Mouse (Mus musculus): ENCODE results near the gene Cmpk1. TPM values are rescaled to one million over a fixed set of nuclear protein-coding genes. Genes with fewer than 3 reads are reported as not detected.

Gene Cmpk1
- total and polyA plus RNA-seq, 3 experiments: 27.2 to 115 (median 92.1) TPM

DNA sequence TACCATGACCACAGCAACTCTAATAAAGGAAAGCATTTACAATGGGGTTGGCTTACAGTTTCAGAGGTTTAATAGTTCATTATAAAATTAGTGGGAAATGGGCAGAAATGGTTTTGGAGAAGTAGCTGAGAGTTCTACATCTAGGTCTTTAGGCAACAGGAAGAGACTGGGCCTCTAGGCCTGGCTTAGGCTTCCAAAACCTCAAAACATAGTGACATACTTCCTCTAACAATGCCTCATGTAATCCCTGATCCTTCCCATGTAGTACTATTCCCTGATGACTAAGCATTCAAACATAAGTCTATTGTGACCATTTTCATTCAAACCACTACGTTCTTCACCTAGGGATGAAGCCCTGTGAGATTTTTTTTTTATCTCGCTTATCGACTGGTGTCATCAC is 7.2 kb upstream of the Cmpk1 start:
- Histone ChIP-seq H3K36me3 (replicated peaks in 1 of 2; ENCODE audit: control insufficient read depth in 1 of 2, insufficient read depth in 1 of 2, low read length in 1 of 2) (no peaks in the 10 kb centered on the region), H3K4me2 (ENCODE audit: insufficient read depth, low read depth, poor library complexity, severe bottlenecking) (no peak overlapping the region), H3K79me2 (replicated peaks; ENCODE audit: control insufficient read depth, extremely low read depth, insufficient read depth, poor library complexity, severe bottlenecking) (no peaks in the 10 kb centered on the region), H3K27me3 (replicated peaks) (no peaks in the 10 kb centered on the region), H3K9me3 (replicated peaks; ENCODE audit: low read length) (no peaks in the 10 kb centered on the region), H3K9ac (ENCODE audit: insufficient read depth, low read depth) (no peak overlapping the region), H3K4me3 (replicated peaks in 1 of 3; ENCODE audit: low read depth in 2 of 3, low read length in 2 of 3, poor library complexity in 1 of 3) (no peak overlapping the region), H3K27ac (ENCODE audit: insufficient read depth, low read depth) (no peak overlapping the region), H3K4me1 (ENCODE audit: control insufficient read depth in 1 of 2, insufficient read depth in 2 of 2) (peaks cover 2 to 9% of the 10 kb centered on the region in 2 experiments; a peak in 3 of 4 replicates)
- DNase-seq (ENCODE audit: extremely low read depth): no peak
- dilution Hi-C loops (cut with MboI; ENCODE audit: extremely low pct_ligation_motif_present, extremely low pct_unique_long_range_greater_than_20kb, low sequenced_read_pairs): no loop called here
- TF ChIP-seq MAFK (IDR thresholded peaks at IDR 0.05; ENCODE audit: insufficient replicate concordance, low read length) (no peak), TCF12 (IDR thresholded peaks at IDR 0.05; ENCODE audit: low read depth, low read length) (no peak), NELFE (IDR thresholded peaks at IDR 0.05; ENCODE audit: low read depth, low read length) (no peak), USF1 (IDR thresholded peaks at IDR 0.05; ENCODE audit: low read depth, low read length) (no peak), TBP (conservative IDR thresholded peaks at IDR 0.05; ENCODE audit: low read depth, low read length) (no peak), E2F4 (IDR thresholded peaks at IDR 0.05; ENCODE audit: insufficient replicate concordance, low read depth, low read length) (no peak), IRF4 (IDR thresholded peaks at IDR 0.05; ENCODE audit: low read depth, low read length) (no peak), SMC3 (IDR thresholded peaks at IDR 0.05; ENCODE audit: low read depth, low read length) (no peak), MEF2A (IDR thresholded peaks at IDR 0.05; ENCODE audit: borderline replicate concordance, low read depth, low read length) (no peak), HCFC1 (IDR thresholded peaks at IDR 0.05; ENCODE audit: low read depth, low read length) (no peak), ZC3H11A (IDR thresholded peaks at IDR 0.05; ENCODE audit: low read depth, low read length) (no peak), MAZ (IDR thresholded peaks at IDR 0.05; ENCODE audit: low read depth, low read length) (no peak), UBTF (IDR thresholded peaks at IDR 0.05; ENCODE audit: low read depth, low read length) (no peak), EP300 (IDR thresholded peaks at IDR 0.05; ENCODE audit: low read length) (no peak)
- in situ Hi-C loops (cut with MboI; ENCODE audit: low pct_ligation_motif_present, low pct_unique_long_range_greater_than_20kb, low sequenced_read_pairs): no loop called here

DNA sequence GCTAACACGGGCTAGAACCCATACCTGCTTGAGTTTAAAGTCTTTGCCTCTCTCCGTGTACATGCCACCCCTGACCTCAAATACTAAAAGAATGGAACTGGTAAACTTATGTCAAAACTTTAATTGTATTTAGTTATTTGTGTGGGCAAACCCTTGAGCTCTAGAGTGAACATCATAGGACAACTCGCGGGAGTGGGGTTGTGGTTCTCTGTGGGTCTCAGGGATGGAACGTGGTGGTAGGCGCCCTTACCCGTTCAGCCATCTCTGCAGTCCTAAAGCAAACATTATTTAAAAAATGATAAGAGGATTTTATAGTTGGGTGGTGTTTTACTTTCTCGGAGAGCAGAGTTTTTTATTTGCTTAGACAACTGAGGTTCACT is 840 bp downstream of the Cmpk1 start:
- H3K79me2 ChIP-seq (replicated peaks; ENCODE audit: control insufficient read depth, extremely low read depth, insufficient read depth, poor library complexity, severe bottlenecking): peaks cover 31% of the 10 kb centered on the region
- H3K36me3 ChIP-seq (replicated peaks in 1 of 2; ENCODE audit: control insufficient read depth in 1 of 2, insufficient read depth in 1 of 2, low read length in 1 of 2): peaks cover 0 to 5% of the 10 kb centered on the region in 2 experiments
- peak overlapping the region; percentile 92 for H3K9ac ChIP-seq (ENCODE audit: insufficient read depth, low read depth)
- DNase-seq (ENCODE audit: extremely low read depth): no peak
- H3K27ac ChIP-seq (ENCODE audit: insufficient read depth, low read depth): 0 out of 2 replicates have a peak overlapping the region, but pooled peaks have one; percentile 91
- H3K4me2 ChIP-seq (ENCODE audit: insufficient read depth, low read depth, poor library complexity, severe bottlenecking): peak overlapping the region; percentile 97
- peaks cover 0 to 34% of the 10 kb centered on the region in 2 experiments; a peak in 2 of 4 replicates for H3K4me1 ChIP-seq (ENCODE audit: control insufficient read depth in 1 of 2, insufficient read depth in 2 of 2)
- in situ Hi-C loops (cut with MboI; ENCODE audit: low pct_ligation_motif_present, low pct_unique_long_range_greater_than_20kb, low sequenced_read_pairs): no loop called here
- H3K9me3 ChIP-seq (replicated peaks; ENCODE audit: low read length): no peaks in the 10 kb centered on the region
- dilution Hi-C loops (cut with MboI; ENCODE audit: extremely low pct_ligation_motif_present, extremely low pct_unique_long_range_greater_than_20kb, low sequenced_read_pairs): no loop called here
- no peaks in the 10 kb centered on the region for H3K27me3 ChIP-seq (replicated peaks)
- H3K4me3 ChIP-seq (replicated peaks in 1 of 3; ENCODE audit: low read depth in 2 of 3, low read length in 2 of 3, poor library complexity in 1 of 3): peak overlapping the region; percentile 80 to 99 (median 83)
- no peak for TF ChIP-seq ETS1 (conservative IDR thresholded peaks at IDR 0.05; ENCODE audit: low read depth, low read length)
- no peak for TF ChIP-seq CTCF (conservative IDR thresholded peaks at IDR 0.05 in 1 of 2, IDR thresholded peaks at IDR 0.05 in 1 of 2; ENCODE audit: low read depth in 2 of 2, low read length in 2 of 2)
- peak; percentile 11; the same call in 1 of the 2 replicates for TF ChIP-seq SIN3A (IDR thresholded peaks at IDR 0.05; ENCODE audit: low read length)
- no peak for TF ChIP-seq CHD1 (IDR thresholded peaks at IDR 0.05; ENCODE audit: low read depth, low read length)
- no peak for TF ChIP-seq USF2 (conservative IDR thresholded peaks at IDR 0.05; ENCODE audit: low read depth, low read length)
- TF ChIP-seq KAT2A (IDR thresholded peaks at IDR 0.05; ENCODE audit: insufficient replicate concordance, low read length): no peak
- no peak for TF ChIP-seq JUN (IDR thresholded peaks at IDR 0.05; ENCODE audit: insufficient read depth, low read depth, low read length)
- no peak for TF ChIP-seq MAFK (IDR thresholded peaks at IDR 0.05; ENCODE audit: insufficient replicate concordance, low read length)

Measured in CH12.LX (cell line).